Mouse (Mus musculus) forebrain, embryonic 16.5 days (tissue): ENCODE data around the gene Gm3435. TPM values are rescaled to one million over a fixed set of nuclear protein-coding genes. Genes with fewer than 3 reads are reported as not detected.
"Not testable (repeated sequence)": the region's sequence is repeated elsewhere in the genome, so short reads cannot be mapped to it uniquely, and the experiment has no call there.

Experiments
- ATAC-seq: fragments of 200-750 bp; cut with Nextera tagmentation; 2 replicates; pipeline ENCODE4 v1.8.0; 2017; ENCODE audit warnings: mild to moderate bottlenecking, moderate library complexity
- H3K27ac ChIP-seq: fragments of 300-500 bp; sonication (generic); 2 replicates; pipeline ENCODE4 v1.5.1; 2014; ENCODE audit warnings: low read length, control low read depth
- H3K27me3 ChIP-seq: fragments of 300-500 bp; sonication (generic); replicated peaks from 2 replicates; pipeline ENCODE4 v1.6.1; 2014; ENCODE audit warnings: low read length; ENCODE audit not compliant: control insufficient read depth, insufficient read depth
- H3K36me3 ChIP-seq: fragments of 300-500 bp; sonication (generic); 2 replicates; pipeline ENCODE4 v1.6.1; 2014; ENCODE audit not compliant: control insufficient read depth, insufficient read depth
- H3K4me1 ChIP-seq: fragments of 300-500 bp; sonication (generic); replicated peaks from 2 replicates; pipeline ENCODE4 v1.6.1; 2014; ENCODE audit warnings: low read length; ENCODE audit not compliant: control insufficient read depth, insufficient read depth
- H3K4me2 ChIP-seq: fragments of 300-500 bp; sonication (generic); 2 replicates; pipeline ENCODE4 v1.6.1; 2014; ENCODE audit warnings: mild to moderate bottlenecking, low read length, control low read depth
- H3K4me3 ChIP-seq: fragments of 300-500 bp; sonication (generic); replicated peaks from 2 replicates; pipeline ENCODE4 v1.5.1; 2014; ENCODE audit warnings: mild to moderate bottlenecking, low read length, control low read depth
- H3K9ac ChIP-seq: fragments of 300-500 bp; sonication (generic); replicated peaks from 2 replicates; pipeline ENCODE4 v1.6.1; 2014; ENCODE audit warnings: low read depth, low read length, control low read depth
- H3K9me3 ChIP-seq: fragments of 300-500 bp; sonication (generic); 2 replicates; pipeline ENCODE4 v1.6.1; 2016; ENCODE audit warnings: low read length; ENCODE audit not compliant: control insufficient read depth
- WGBS: fragments of 180-500 bp; shearing (Covaris S2); extraction: QIAGEN DNeasy Blood & Tissue Kit; methylation state at CpG from one replicate; pipeline ENCODE4 v1.1.7; 2014; 5-methylcytosine and 5-hydroxymethylcytosine counted together
- polyA plus RNA-seq: library from polyadenylated mRNA; unstranded; fragments of >200 nt; fragmentation: Nextera tagmentation; extraction: Ambion mirVana; gene quantifications from 2 replicates; pipeline ENCODE4 v1.2.1, GENCODE M21; 2015

Gene Gm3435
- polyA plus RNA-seq, 1 experiment from 2014 or later = 9.9 TPM

- not testable (repeated sequence) for H3K27ac ChIP-seq, H3K36me3 ChIP-seq, ATAC-seq, H3K4me3 ChIP-seq, H3K4me2 ChIP-seq, H3K9me3 ChIP-seq, H3K4me1 ChIP-seq, H3K27me3 ChIP-seq, H3K9ac ChIP-seq
- WGBS = no CpG with 5 or more reads among the region's 4 CpGs
Measured at GRCm38 (mm10) chr17:15031414-15031813, 21.4 kb downstream of the Gm3435 start.

- H3K4me2 ChIP-seq, H3K4me1 ChIP-seq, H3K4me3 ChIP-seq, H3K27me3 ChIP-seq, ATAC-seq, H3K9ac ChIP-seq, H3K9me3 ChIP-seq, H3K36me3 ChIP-seq, H3K27ac ChIP-seq: not testable (repeated sequence)
- WGBS = no CpG with 5 or more reads among the region's 3 CpGs
Measured at GRCm38 (mm10) chr17:15040455-15040854, 30.5 kb downstream of the Gm3435 start.

GRCm38 (mm10) chr17:15041175-15041729 is 31.3 kb downstream of the Gm3435 start, which contains the start of the genes Ermard, Tcte3 and Gm3448:
Gene Ermard, plus strand, starts transcription at chr17:15041208.
Gene Tcte3, minus strand, starts transcription at chr17:15041488.
Gene Gm3448, minus strand, starts transcription at chr17:15041537.
- not testable (repeated sequence) for H3K27ac ChIP-seq, H3K27me3 ChIP-seq, H3K9ac ChIP-seq, H3K36me3 ChIP-seq, H3K4me2 ChIP-seq, H3K9me3 ChIP-seq, H3K4me3 ChIP-seq, H3K4me1 ChIP-seq
- ATAC-seq = peak; percentile 99
- 0% methylated on average over 9 of the region's 56 CpGs for WGBS

GRCm38 (mm10) chr17:15050338-15050737 is 40.4 kb downstream of the Gm3435 start:
- H3K4me3 ChIP-seq, H3K9ac ChIP-seq, H3K9me3 ChIP-seq, H3K4me1 ChIP-seq, H3K27ac ChIP-seq, H3K36me3 ChIP-seq, H3K27me3 ChIP-seq, H3K4me2 ChIP-seq, ATAC-seq: not testable (repeated sequence)
- whole genome bisulfite sequencing = no CpG with 5 or more reads among the region's 1 CpGs

- not testable (repeated sequence) for H3K9ac ChIP-seq, H3K4me3 ChIP-seq, ATAC-seq, H3K36me3 ChIP-seq, H3K4me2 ChIP-seq, H3K9me3 ChIP-seq, H3K27me3 ChIP-seq, H3K27ac ChIP-seq, H3K4me1 ChIP-seq
- 47% methylated on average over 1 of the region's 1 CpGs for WGBS
Measured at GRCm38 (mm10) chr17:15052766-15053165, 42.8 kb downstream of the Gm3435 start.

GRCm38 (mm10) chr17:15053183-15053828 is 43.3 kb downstream of the Gm3435 start:
- H3K9me3 ChIP-seq, H3K4me2 ChIP-seq, H3K9ac ChIP-seq, H3K36me3 ChIP-seq, ATAC-seq, H3K27ac ChIP-seq, H3K4me3 ChIP-seq, H3K27me3 ChIP-seq, H3K4me1 ChIP-seq: not testable (repeated sequence)
- 89% methylated on average over 5 of the region's 8 CpGs for WGBS

GRCm38 (mm10) chr17:15053829-15054200 is 43.8 kb downstream of the Gm3435 start:
- not testable (repeated sequence) for ATAC-seq, H3K9me3 ChIP-seq, H3K4me1 ChIP-seq, H3K36me3 ChIP-seq, H3K4me3 ChIP-seq, H3K27me3 ChIP-seq, H3K9ac ChIP-seq, H3K27ac ChIP-seq, H3K4me2 ChIP-seq
- WGBS = 89% methylated on average over 10 of the region's 13 CpGs

GRCm38 (mm10) chr17:15055925-15056324 is 45.9 kb downstream of the Gm3435 start:
- Histone ChIP-seq H3K36me3 (no peaks in the 10 kb centered on the region; the same call in none of the 2 replicates), H3K9ac (no peak overlapping the region), H3K4me3 (no peak overlapping the region), H3K27me3 (no peaks in the 10 kb centered on the region), H3K4me1 (peaks cover 7% of the 10 kb centered on the region; the same call in 1 of the 2 replicates), H3K4me2 (no peak overlapping the region), H3K9me3 (no peaks in the 10 kb centered on the region), H3K27ac (no peak overlapping the region)
- ATAC-seq = peak; percentile 61; the same call in 1 of the 2 replicates
- WGBS = 48% methylated on average over 4 of the region's 4 CpGs

- no peak for ATAC-seq
- H3K4me1 ChIP-seq = peaks cover 7% of the 10 kb centered on the region; the same call in 1 of the 2 replicates
- no peaks in the 10 kb centered on the region for H3K9me3 ChIP-seq
- no peak overlapping the region for H3K4me2 ChIP-seq
- no peak overlapping the region for H3K4me3 ChIP-seq
- H3K9ac ChIP-seq = no peak overlapping the region
- no peak overlapping the region for H3K27ac ChIP-seq
- WGBS = 90% methylated on average over 5 of the region's 5 CpGs
- no peaks in the 10 kb centered on the region for H3K27me3 ChIP-seq
- H3K36me3 ChIP-seq = peaks cover 10% of the 10 kb centered on the region
Measured at GRCm38 (mm10) chr17:15058161-15058591, 48.2 kb downstream of the Gm3435 start.
